Mouse (Mus musculus): ENCODE data around the gene Ogdh. TPM values are rescaled to one million over a fixed set of nuclear protein-coding genes. Genes with fewer than 3 reads are reported as not detected.

Gene Ogdh
- polyA plus RNA-seq, 1 experiment from 2014 or later = 112 TPM

- Histone ChIP-seq H3K4me1 (replicated peaks; ENCODE audit: control insufficient read depth, insufficient read depth, low read length) (no peaks in the 10 kb centered on the region), H3K4me2 (ENCODE audit: low read length) (no peak overlapping the region), H3K4me3 (ENCODE audit: low read depth, low read length) (no peak overlapping the region), H3K27ac (ENCODE audit: low read depth) (no peak overlapping the region), H3K9me3 (ENCODE audit: control insufficient read depth, low read length) (no peaks in the 10 kb centered on the region), H3K27me3 (replicated peaks; ENCODE audit: control insufficient read depth, insufficient read depth, low read length) (no peaks in the 10 kb centered on the region), H3K36me3 (ENCODE audit: control insufficient read depth, insufficient read depth, low read length) (peaks cover 41% of the 10 kb centered on the region), H3K9ac (ENCODE audit: low read length) (no peak overlapping the region)
- 89% methylated on average over 4 of the region's 4 CpGs for WGBS
- ATAC-seq (replicated peaks; ENCODE audit: low FRiP score, low TSS enrichment, low read depth) (no peak), DNase-seq (ENCODE audit: low spot score) (no peak)
These were observed 16.7 kb downstream of the Ogdh start for GRCm38 (mm10) chr11:6308181-6308580.

- 87% methylated on average over 7 of the region's 7 CpGs for WGBS
- Histone ChIP-seq H3K27ac (ENCODE audit: low read depth) (no peak overlapping the region), H3K4me2 (ENCODE audit: low read length) (no peak overlapping the region), H3K4me3 (ENCODE audit: low read depth, low read length) (no peak overlapping the region), H3K4me1 (replicated peaks; ENCODE audit: control insufficient read depth, insufficient read depth, low read length) (no peaks in the 10 kb centered on the region), H3K9me3 (ENCODE audit: control insufficient read depth, low read length) (no peaks in the 10 kb centered on the region), H3K9ac (ENCODE audit: low read length) (no peak overlapping the region), H3K27me3 (replicated peaks; ENCODE audit: control insufficient read depth, insufficient read depth, low read length) (no peaks in the 10 kb centered on the region), H3K36me3 (ENCODE audit: control insufficient read depth, insufficient read depth, low read length) (peaks cover 58% of the 10 kb centered on the region)
- DNase-seq (ENCODE audit: low spot score) (no peak), ATAC-seq (replicated peaks; ENCODE audit: low FRiP score, low TSS enrichment, low read depth) (no peak)
These were observed 22.5 kb downstream of the Ogdh start for GRCm38 (mm10) chr11:6313874-6314406.

DNA sequence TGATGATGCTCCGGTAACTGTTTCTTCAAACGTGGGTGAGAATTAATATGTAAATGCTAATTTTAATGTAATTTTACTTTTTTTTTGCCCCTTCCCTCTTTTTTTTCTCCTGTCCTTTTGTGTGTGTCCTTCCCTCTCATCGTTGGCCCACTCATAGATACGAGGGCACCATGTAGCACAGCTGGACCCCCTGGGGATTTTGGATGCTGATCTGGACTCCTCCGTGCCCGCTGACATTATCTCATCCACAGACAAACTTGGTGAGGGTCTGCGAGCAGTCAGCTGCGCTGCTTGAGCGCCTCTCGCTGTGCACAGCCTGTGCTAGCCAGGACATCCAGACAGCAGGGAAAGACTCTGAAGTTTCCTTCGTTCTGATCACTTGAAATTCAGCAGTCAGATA is 25.4 kb downstream of the Ogdh start:
- ATAC-seq (replicated peaks; ENCODE audit: low FRiP score, low TSS enrichment, low read depth) = no peak
- Histone ChIP-seq H3K27ac (ENCODE audit: low read depth) (no peak overlapping the region), H3K9ac (ENCODE audit: low read length) (no peak overlapping the region), H3K27me3 (replicated peaks; ENCODE audit: control insufficient read depth, insufficient read depth, low read length) (no peaks in the 10 kb centered on the region), H3K9me3 (ENCODE audit: control insufficient read depth, low read length) (no peaks in the 10 kb centered on the region), H3K4me1 (replicated peaks; ENCODE audit: control insufficient read depth, insufficient read depth, low read length) (no peaks in the 10 kb centered on the region), H3K4me2 (ENCODE audit: low read length) (no peak overlapping the region), H3K4me3 (ENCODE audit: low read depth, low read length) (no peak overlapping the region), H3K36me3 (ENCODE audit: control insufficient read depth, insufficient read depth, low read length) (peaks cover 62% of the 10 kb centered on the region)
- no peak for DNase-seq (ENCODE audit: low spot score)
- WGBS = 92% methylated on average over 11 of the region's 11 CpGs

GRCm38 (mm10) chr11:6318559-6318958 is 27.1 kb downstream of the Ogdh start:
- no peak for ATAC-seq (replicated peaks; ENCODE audit: low FRiP score, low TSS enrichment, low read depth)
- Histone ChIP-seq H3K27ac (ENCODE audit: low read depth) (no peak overlapping the region), H3K9me3 (ENCODE audit: control insufficient read depth, low read length) (no peaks in the 10 kb centered on the region), H3K27me3 (replicated peaks; ENCODE audit: control insufficient read depth, insufficient read depth, low read length) (no peaks in the 10 kb centered on the region), H3K4me1 (replicated peaks; ENCODE audit: control insufficient read depth, insufficient read depth, low read length) (no peaks in the 10 kb centered on the region), H3K36me3 (ENCODE audit: control insufficient read depth, insufficient read depth, low read length) (peaks cover 66% of the 10 kb centered on the region), H3K9ac (ENCODE audit: low read length) (no peak overlapping the region), H3K4me2 (ENCODE audit: low read length) (no peak overlapping the region), H3K4me3 (ENCODE audit: low read depth, low read length) (no peak overlapping the region)
- WGBS = 92% methylated on average over 5 of the region's 5 CpGs
- no peak for DNase-seq (ENCODE audit: low spot score)

GRCm38 (mm10) chr11:6319374-6319773 is 27.9 kb downstream of the Ogdh start:
- Histone ChIP-seq H3K27me3 (replicated peaks; ENCODE audit: control insufficient read depth, insufficient read depth, low read length) (no peaks in the 10 kb centered on the region), H3K4me2 (ENCODE audit: low read length) (no peak overlapping the region), H3K27ac (ENCODE audit: low read depth) (no peak overlapping the region), H3K9me3 (ENCODE audit: control insufficient read depth, low read length) (no peaks in the 10 kb centered on the region), H3K36me3 (ENCODE audit: control insufficient read depth, insufficient read depth, low read length) (peaks cover 67% of the 10 kb centered on the region), H3K4me3 (ENCODE audit: low read depth, low read length) (no peak overlapping the region), H3K4me1 (replicated peaks; ENCODE audit: control insufficient read depth, insufficient read depth, low read length) (no peaks in the 10 kb centered on the region), H3K9ac (ENCODE audit: low read length) (no peak overlapping the region)
- WGBS = 94% methylated on average over 2 of the region's 2 CpGs
- no peak for ATAC-seq (replicated peaks; ENCODE audit: low FRiP score, low TSS enrichment, low read depth)
- no peak for DNase-seq (ENCODE audit: low spot score)

DNA sequence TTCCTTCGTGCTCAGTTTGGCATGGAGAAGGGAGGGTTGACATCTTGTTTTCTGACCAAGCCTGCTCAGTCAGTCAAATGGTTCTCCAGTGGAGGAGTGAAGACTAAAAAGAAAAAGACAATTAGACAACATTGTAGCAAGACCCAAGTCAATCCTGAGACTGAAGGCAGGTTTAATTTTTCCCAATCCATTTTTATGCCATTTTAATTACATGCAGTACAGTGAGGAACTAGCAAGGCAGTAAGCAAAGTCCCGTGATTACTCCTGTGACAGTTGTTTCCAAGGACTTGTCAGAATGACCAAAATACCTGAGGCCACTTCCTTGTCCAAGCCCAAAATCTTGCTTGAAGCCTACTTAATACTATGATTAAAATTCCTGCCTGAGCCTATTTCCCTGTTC is 30.7 kb downstream of the Ogdh start:
- no peaks in the 10 kb centered on the region for H3K4me1 ChIP-seq (replicated peaks; ENCODE audit: control insufficient read depth, insufficient read depth, low read length)
- no peak overlapping the region for H3K4me2 ChIP-seq (ENCODE audit: low read length)
- DNase-seq (ENCODE audit: low spot score) (no peak), ATAC-seq (replicated peaks; ENCODE audit: low FRiP score, low TSS enrichment, low read depth) (no peak)
- H3K9me3 ChIP-seq (ENCODE audit: control insufficient read depth, low read length) = no peaks in the 10 kb centered on the region
- no peaks in the 10 kb centered on the region for H3K27me3 ChIP-seq (replicated peaks; ENCODE audit: control insufficient read depth, insufficient read depth, low read length)
- no peak overlapping the region for H3K9ac ChIP-seq (ENCODE audit: low read length)
- 86% methylated on average over 2 of the region's 2 CpGs for WGBS
- peaks cover 54% of the 10 kb centered on the region for H3K36me3 ChIP-seq (ENCODE audit: control insufficient read depth, insufficient read depth, low read length)
- H3K27ac ChIP-seq (ENCODE audit: low read depth) = no peak overlapping the region
- no peak overlapping the region for H3K4me3 ChIP-seq (ENCODE audit: low read depth, low read length)

- no peak overlapping the region for H3K4me3 ChIP-seq (ENCODE audit: low read depth, low read length)
- H3K27me3 ChIP-seq (replicated peaks; ENCODE audit: control insufficient read depth, insufficient read depth, low read length) = no peaks in the 10 kb centered on the region
- H3K9ac ChIP-seq (ENCODE audit: low read length) = no peak overlapping the region
- DNase-seq (ENCODE audit: low spot score) (no peak), ATAC-seq (replicated peaks; ENCODE audit: low FRiP score, low TSS enrichment, low read depth) (no peak)
- H3K4me1 ChIP-seq (replicated peaks; ENCODE audit: control insufficient read depth, insufficient read depth, low read length) = no peaks in the 10 kb centered on the region
- H3K4me2 ChIP-seq (ENCODE audit: low read length) = no peak overlapping the region
- WGBS = 84% methylated on average over 5 of the region's 5 CpGs
- peaks cover 43% of the 10 kb centered on the region for H3K36me3 ChIP-seq (ENCODE audit: control insufficient read depth, insufficient read depth, low read length)
- H3K9me3 ChIP-seq (ENCODE audit: control insufficient read depth, low read length) = no peaks in the 10 kb centered on the region
- no peak overlapping the region for H3K27ac ChIP-seq (ENCODE audit: low read depth)
These were observed 31.9 kb downstream of the Ogdh start for GRCm38 (mm10) chr11:6323348-6323747.

DNA sequence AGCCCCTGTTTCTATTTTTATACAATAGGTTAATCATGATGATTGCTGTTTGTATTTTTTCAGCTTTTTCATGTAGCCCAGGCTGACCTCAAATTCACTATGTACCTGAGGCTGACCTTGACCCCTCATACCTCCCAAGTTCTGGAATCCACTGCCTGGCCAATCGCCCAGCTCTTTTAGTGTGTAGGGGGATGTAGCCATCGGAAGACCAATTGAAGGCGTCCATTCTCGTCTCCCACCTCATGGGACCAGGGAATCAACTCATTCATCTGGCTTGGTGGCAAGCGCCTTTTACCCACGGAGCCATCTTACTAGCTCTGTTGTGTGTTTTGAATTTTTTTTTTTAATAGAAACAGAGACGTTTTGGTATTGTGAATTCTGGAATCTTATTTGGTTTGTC is 39.8 kb downstream of the Ogdh start:
- ATAC-seq (replicated peaks; ENCODE audit: low FRiP score, low TSS enrichment, low read depth) (no peak), DNase-seq (ENCODE audit: low spot score) (no peak)
- Histone ChIP-seq H3K4me3 (ENCODE audit: low read depth, low read length) (no peak overlapping the region), H3K9ac (ENCODE audit: low read length) (no peak overlapping the region), H3K27ac (ENCODE audit: low read depth) (no peak overlapping the region), H3K27me3 (replicated peaks; ENCODE audit: control insufficient read depth, insufficient read depth, low read length) (no peaks in the 10 kb centered on the region), H3K4me1 (replicated peaks; ENCODE audit: control insufficient read depth, insufficient read depth, low read length) (no peaks in the 10 kb centered on the region), H3K9me3 (ENCODE audit: control insufficient read depth, low read length) (no peaks in the 10 kb centered on the region), H3K36me3 (ENCODE audit: control insufficient read depth, insufficient read depth, low read length) (peaks cover 23% of the 10 kb centered on the region), H3K4me2 (ENCODE audit: low read length) (no peak overlapping the region)
- WGBS = 92% methylated on average over 7 of the region's 7 CpGs

- H3K9ac ChIP-seq (ENCODE audit: low read length) = no peak overlapping the region
- H3K27ac ChIP-seq (ENCODE audit: low read depth) = no peak overlapping the region
- H3K36me3 ChIP-seq (ENCODE audit: control insufficient read depth, insufficient read depth, low read length) = peaks cover 29% of the 10 kb centered on the region
- H3K9me3 ChIP-seq (ENCODE audit: control insufficient read depth, low read length) = no peaks in the 10 kb centered on the region
- ATAC-seq (replicated peaks; ENCODE audit: low FRiP score, low TSS enrichment, low read depth) (no peak), DNase-seq (ENCODE audit: low spot score) (no peak)
- H3K4me2 ChIP-seq (ENCODE audit: low read length) = no peak overlapping the region
- no peaks in the 10 kb centered on the region for H3K27me3 ChIP-seq (replicated peaks; ENCODE audit: control insufficient read depth, insufficient read depth, low read length)
- H3K4me1 ChIP-seq (replicated peaks; ENCODE audit: control insufficient read depth, insufficient read depth, low read length) = no peaks in the 10 kb centered on the region
- 72% methylated on average over 3 of the region's 3 CpGs for WGBS
- no peak overlapping the region for H3K4me3 ChIP-seq (ENCODE audit: low read depth, low read length)
These were observed 41.2 kb downstream of the Ogdh start for GRCm38 (mm10) chr11:6332606-6333005.

All from intestine, embryonic 14.5 days (tissue).